Mouse (Mus musculus): ENCODE measurements around the gene Gm12258. TPM values are rescaled to one million over a fixed set of nuclear protein-coding genes. Genes with fewer than 3 reads are reported as not detected.

The Gm12258 gene
- polyA plus RNA-seq, 1 experiment from 2014 or later, result 5.4 TPM

GRCm38 (mm10) chr11:58847636-58848035, 678 bp downstream of the Gm12258 start:
- no peak overlapping the region for H3K27ac ChIP-seq
- H3K27me3 ChIP-seq (replicated peaks), result no peaks in the 10 kb centered on the region
- 0 out of 2 replicates have a peak, but pooled peaks have one; percentile 10 for ATAC-seq
- H3K4me1 ChIP-seq (replicated peaks), result peaks cover 4% of the 10 kb centered on the region
- 0 out of 2 replicates have a peak, but pooled peaks cover 12% of the 10 kb centered on the region for H3K36me3 ChIP-seq
- peak overlapping the region; percentile 81 for H3K4me2 ChIP-seq (replicated peaks)
- H3K4me3 ChIP-seq (replicated peaks), result peak overlapping the region; percentile 85
- H3K9ac ChIP-seq, result peak overlapping the region; percentile 88
- WGBS, result 41% methylated on average over 9 of the region's 9 CpGs
- H3K9me3 ChIP-seq, result no peaks in the 10 kb centered on the region

- 63% methylated on average over 2 of the region's 2 CpGs for WGBS
- Histone ChIP-seq H3K4me3 (replicated peaks) (no peak overlapping the region), H3K4me1 (replicated peaks) (peaks cover 4% of the 10 kb centered on the region), H3K27ac (no peak overlapping the region), H3K4me2 (replicated peaks) (no peak overlapping the region), H3K36me3 (0 out of 2 replicates have a peak, but pooled peaks cover 12% of the 10 kb centered on the region), H3K9me3 (no peaks in the 10 kb centered on the region), H3K9ac (no peak overlapping the region), H3K27me3 (replicated peaks) (no peaks in the 10 kb centered on the region)
- ATAC-seq, result no peak
Measured at GRCm38 (mm10) chr11:58849731-58850130, 2.8 kb downstream of the Gm12258 start.

DNA sequence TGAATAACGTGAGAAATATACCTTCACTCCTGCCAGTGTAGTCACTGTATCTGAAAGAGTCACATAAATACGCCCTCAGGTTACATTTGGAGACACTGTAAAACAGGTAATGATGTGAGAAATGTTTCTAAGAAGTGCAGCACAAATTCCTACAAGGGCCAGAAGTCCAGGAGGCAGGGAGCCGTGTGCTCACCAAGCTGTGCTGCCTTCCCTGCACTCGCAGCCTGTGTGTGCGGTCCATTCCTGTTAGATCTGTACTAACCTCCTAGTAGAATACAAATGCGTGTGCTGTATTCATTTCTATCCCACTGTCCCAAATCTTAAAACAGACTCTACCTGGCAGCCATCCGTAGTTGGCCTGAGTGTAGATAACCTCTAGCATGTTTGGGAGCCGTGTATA, 13.8 kb downstream of the Gm12258 start:
- H3K9ac ChIP-seq, result no peak overlapping the region
- H3K4me3 ChIP-seq (replicated peaks), result no peak overlapping the region
- no peaks in the 10 kb centered on the region for H3K27me3 ChIP-seq (replicated peaks)
- H3K9me3 ChIP-seq, result no peaks in the 10 kb centered on the region; the same call in 1 of the 2 replicates
- no peak overlapping the region for H3K27ac ChIP-seq
- no peak for ATAC-seq
- 96% methylated on average over 8 of the region's 8 CpGs for WGBS
- H3K36me3 ChIP-seq, result peaks cover 45% of the 10 kb centered on the region
- no peaks in the 10 kb centered on the region for H3K4me1 ChIP-seq (replicated peaks)
- no peak overlapping the region for H3K4me2 ChIP-seq (replicated peaks)

DNA sequence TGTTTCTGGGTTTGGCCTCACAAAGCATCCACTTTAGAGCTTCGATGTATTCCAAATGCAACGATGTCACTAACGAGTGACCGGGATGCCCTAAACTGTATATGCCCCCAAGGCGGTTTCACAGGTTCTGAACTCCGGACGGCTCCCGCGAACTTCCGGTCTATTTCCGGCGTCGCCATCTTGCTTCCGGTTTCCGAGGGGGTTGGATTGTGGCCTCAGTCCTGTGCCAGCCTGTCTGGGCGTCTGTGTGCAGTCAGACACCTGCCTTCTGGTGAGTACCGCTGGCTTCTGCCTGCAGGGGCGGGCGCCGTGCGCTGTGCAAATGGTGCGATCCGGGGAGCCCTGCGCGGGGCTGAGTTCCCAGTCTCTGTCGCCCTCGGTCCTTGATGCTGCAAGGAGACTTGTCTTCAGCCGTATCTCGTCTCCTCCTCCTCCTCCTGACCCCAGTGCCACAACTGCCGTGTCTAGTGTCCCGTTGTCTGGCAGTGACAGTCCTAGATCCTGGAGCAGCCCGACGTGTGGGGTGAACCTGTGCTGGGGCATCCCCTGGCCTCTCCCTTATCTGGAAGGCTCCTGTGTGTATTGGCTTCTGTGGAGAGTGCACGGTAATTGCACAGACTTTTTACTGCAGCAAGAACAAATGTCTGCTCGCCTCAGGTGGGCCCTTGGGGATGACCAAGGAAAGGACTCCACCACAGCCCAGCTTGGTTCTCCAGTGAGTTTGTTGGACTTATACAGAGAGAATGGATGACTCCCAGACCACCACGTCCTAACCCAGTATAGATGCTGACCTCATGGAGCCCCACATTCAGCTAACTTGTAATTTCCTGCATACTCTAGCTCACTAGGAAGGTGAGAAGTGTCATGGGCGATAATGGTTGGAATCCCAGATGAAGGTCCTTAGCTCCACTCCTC, 20.3 kb downstream of the Gm12258 start, which contains the start of gene 2810021J22Rik:
Gene 2810021J22Rik, plus strand, starts transcription at position 178 of the 915 bp plus-strand sequence.
- Histone ChIP-seq H3K4me2 (replicated peaks) (peak within 1 kb of the TSS; percentile 74), H3K4me3 (replicated peaks) (peak within 1 kb of the TSS; percentile 80), H3K9ac (peak within 1 kb of the TSS; percentile 74), H3K27me3 (replicated peaks) (no peaks in the 10 kb centered on the region), H3K27ac (peak within 1 kb of the TSS; percentile 90), H3K4me1 (replicated peaks) (peaks cover 11% of the 10 kb centered on the region; the same call in 1 of the 2 replicates), H3K36me3 (no peaks in the 10 kb centered on the region), H3K9me3 (no peaks in the 10 kb centered on the region)
- WGBS, result 3% methylated on average over 37 of the region's 37 CpGs
- ATAC-seq, result peak; percentile 95

GRCm38 (mm10) chr11:58867954-58868330, 21.0 kb downstream of the Gm12258 start:
- Histone ChIP-seq H3K4me1 (replicated peaks) (peaks cover 11% of the 10 kb centered on the region; the same call in 1 of the 2 replicates), H3K4me3 (replicated peaks) (peak overlapping the region; percentile 80), H3K27ac (no peak overlapping the region), H3K27me3 (replicated peaks) (no peaks in the 10 kb centered on the region), H3K36me3 (no peaks in the 10 kb centered on the region), H3K9ac (peak overlapping the region; percentile 74), H3K9me3 (no peaks in the 10 kb centered on the region), H3K4me2 (replicated peaks) (peak overlapping the region; percentile 74)
- WGBS, result 75% methylated on average over 6 of the region's 6 CpGs
- 0 out of 2 replicates have a peak, but pooled peaks have one; percentile 11 for ATAC-seq

GRCm38 (mm10) chr11:58870961-58871360, 24.0 kb downstream of the Gm12258 start:
- no peak overlapping the region for H3K4me2 ChIP-seq (replicated peaks)
- H3K27me3 ChIP-seq (replicated peaks), result no peaks in the 10 kb centered on the region
- H3K9me3 ChIP-seq, result no peaks in the 10 kb centered on the region
- ATAC-seq, result no peak
- peaks cover 11% of the 10 kb centered on the region; the same call in 1 of the 2 replicates for H3K4me1 ChIP-seq (replicated peaks)
- H3K36me3 ChIP-seq, result no peaks in the 10 kb centered on the region
- no peak overlapping the region for H3K9ac ChIP-seq
- H3K4me3 ChIP-seq (replicated peaks), result no peak overlapping the region
- H3K27ac ChIP-seq, result no peak overlapping the region
- 82% methylated on average over 4 of the region's 4 CpGs for whole genome bisulfite sequencing

DNA sequence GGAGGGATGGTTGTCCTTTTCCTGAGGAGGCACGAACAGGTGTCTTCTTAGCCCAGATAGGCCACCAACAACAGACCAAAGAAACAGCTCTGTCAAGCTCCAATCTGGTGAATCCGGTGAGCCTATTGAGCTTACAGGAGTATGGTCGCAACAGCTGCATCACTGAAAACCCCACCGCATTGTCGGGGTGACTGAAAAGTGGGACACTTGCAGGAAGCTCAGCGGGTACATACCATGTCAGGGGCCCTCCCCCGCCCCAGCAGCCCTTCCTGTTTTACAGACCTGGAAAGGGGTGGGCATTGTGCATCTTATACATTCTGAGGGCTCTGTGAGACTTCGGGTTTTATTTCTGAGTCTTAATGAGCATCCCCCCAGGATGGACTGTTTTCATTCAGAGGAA, 36.8 kb downstream of the Gm12258 start:
- no peaks in the 10 kb centered on the region for H3K9me3 ChIP-seq
- no peak overlapping the region for H3K9ac ChIP-seq
- no peak overlapping the region for H3K4me3 ChIP-seq (replicated peaks)
- ATAC-seq, result no peak
- H3K4me1 ChIP-seq (replicated peaks), result no peaks in the 10 kb centered on the region
- peaks cover 17% of the 10 kb centered on the region for H3K36me3 ChIP-seq
- H3K27me3 ChIP-seq (replicated peaks), result no peaks in the 10 kb centered on the region
- 87% methylated on average over 8 of the region's 8 CpGs for WGBS
- no peak overlapping the region for H3K27ac ChIP-seq
- H3K4me2 ChIP-seq (replicated peaks), result no peak overlapping the region

- H3K27me3 ChIP-seq (replicated peaks), result no peaks in the 10 kb centered on the region
- no peak overlapping the region for H3K9ac ChIP-seq
- H3K36me3 ChIP-seq, result peaks cover 22% of the 10 kb centered on the region
- H3K4me1 ChIP-seq (replicated peaks), result no peaks in the 10 kb centered on the region
- H3K9me3 ChIP-seq, result no peaks in the 10 kb centered on the region
- H3K4me2 ChIP-seq (replicated peaks), result no peak overlapping the region
- H3K4me3 ChIP-seq (replicated peaks), result no peak overlapping the region
- 85% methylated on average over 10 of the region's 10 CpGs for WGBS
- ATAC-seq, result no peak
- no peak overlapping the region for H3K27ac ChIP-seq
Measured at GRCm38 (mm10) chr11:58890511-58890910, 43.6 kb downstream of the Gm12258 start.

DNA sequence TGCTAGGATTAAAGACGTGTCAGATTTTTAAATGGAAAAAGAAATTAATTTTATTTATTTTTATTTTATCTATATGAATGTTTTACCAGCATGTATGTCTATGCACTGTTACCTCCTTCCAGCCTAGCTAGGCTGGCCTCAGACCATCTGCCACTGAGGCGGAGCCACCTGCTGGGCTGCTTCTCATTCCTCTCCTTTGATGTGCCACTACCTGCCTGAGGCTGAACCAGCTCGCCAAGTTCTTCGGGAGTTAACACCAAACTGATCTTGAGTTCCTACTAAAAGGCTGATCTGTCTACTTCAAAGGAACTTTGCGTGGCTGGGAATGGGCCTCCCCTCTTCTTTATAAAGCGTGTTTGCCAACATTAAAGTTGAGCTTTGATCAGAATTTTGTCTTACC, 47.5 kb downstream of the Gm12258 start:
- ATAC-seq, result no peak
- no peaks in the 10 kb centered on the region for H3K27me3 ChIP-seq (replicated peaks)
- no peak overlapping the region for H3K9ac ChIP-seq
- H3K27ac ChIP-seq, result no peak overlapping the region
- no peaks in the 10 kb centered on the region for H3K9me3 ChIP-seq
- H3K4me2 ChIP-seq (replicated peaks), result no peak overlapping the region
- WGBS, result 68% methylated on average over 6 of the region's 6 CpGs
- peaks cover 31% of the 10 kb centered on the region for H3K36me3 ChIP-seq
- no peaks in the 10 kb centered on the region for H3K4me1 ChIP-seq (replicated peaks)
- H3K4me3 ChIP-seq (replicated peaks), result no peak overlapping the region

DNA sequence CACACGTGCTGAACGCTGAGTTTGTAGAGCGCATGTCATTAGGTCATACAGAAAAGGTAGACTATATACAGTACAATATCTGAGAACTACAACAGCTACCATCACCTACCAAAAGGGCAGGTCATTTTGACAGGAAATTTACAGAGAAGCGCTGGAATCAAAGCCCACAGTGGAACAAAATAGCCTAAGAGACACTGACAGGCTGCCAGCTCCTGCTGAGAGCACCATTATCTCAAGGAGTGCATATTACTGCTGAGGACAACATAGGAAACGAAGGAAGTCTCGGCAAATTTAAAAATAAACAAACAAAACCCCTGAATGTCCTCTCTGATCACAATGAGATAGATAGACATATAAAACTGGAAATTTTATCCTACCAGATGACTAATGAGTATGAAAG, 50.5 kb downstream of the Gm12258 start:
- no peak for ATAC-seq
- no peak overlapping the region for H3K27ac ChIP-seq
- H3K4me2 ChIP-seq (replicated peaks), result no peak overlapping the region
- 0 out of 2 replicates have a peak, but pooled peaks cover 2% of the 10 kb centered on the region for H3K4me1 ChIP-seq (replicated peaks)
- H3K4me3 ChIP-seq (replicated peaks), result no peak overlapping the region
- H3K36me3 ChIP-seq, result peaks cover 26% of the 10 kb centered on the region
- H3K9me3 ChIP-seq, result no peaks in the 10 kb centered on the region
- WGBS, result 86% methylated on average over 6 of the region's 6 CpGs
- no peak overlapping the region for H3K9ac ChIP-seq
- H3K27me3 ChIP-seq (replicated peaks), result no peaks in the 10 kb centered on the region

DNA sequence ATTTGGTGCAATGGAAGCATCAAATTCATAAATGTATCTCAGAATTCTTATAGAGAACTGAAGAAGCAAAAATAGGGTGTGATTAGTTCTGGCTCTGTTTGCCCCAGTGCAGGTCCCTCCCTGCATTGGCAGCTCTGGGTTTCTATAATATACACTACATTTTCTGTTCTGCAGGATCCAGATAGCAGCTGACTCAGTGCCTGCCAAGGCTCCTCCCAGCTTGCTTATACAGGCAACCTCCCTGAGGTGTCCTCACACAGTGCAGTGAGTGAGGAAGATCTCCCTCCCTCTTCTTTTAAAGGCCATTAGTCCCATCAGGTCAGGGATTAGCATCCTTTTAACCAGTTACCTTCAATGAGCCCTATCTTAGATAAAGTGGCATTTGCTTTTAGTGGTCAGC, 54.1 kb downstream of the Gm12258 start:
- ATAC-seq, result no peak

DNA sequence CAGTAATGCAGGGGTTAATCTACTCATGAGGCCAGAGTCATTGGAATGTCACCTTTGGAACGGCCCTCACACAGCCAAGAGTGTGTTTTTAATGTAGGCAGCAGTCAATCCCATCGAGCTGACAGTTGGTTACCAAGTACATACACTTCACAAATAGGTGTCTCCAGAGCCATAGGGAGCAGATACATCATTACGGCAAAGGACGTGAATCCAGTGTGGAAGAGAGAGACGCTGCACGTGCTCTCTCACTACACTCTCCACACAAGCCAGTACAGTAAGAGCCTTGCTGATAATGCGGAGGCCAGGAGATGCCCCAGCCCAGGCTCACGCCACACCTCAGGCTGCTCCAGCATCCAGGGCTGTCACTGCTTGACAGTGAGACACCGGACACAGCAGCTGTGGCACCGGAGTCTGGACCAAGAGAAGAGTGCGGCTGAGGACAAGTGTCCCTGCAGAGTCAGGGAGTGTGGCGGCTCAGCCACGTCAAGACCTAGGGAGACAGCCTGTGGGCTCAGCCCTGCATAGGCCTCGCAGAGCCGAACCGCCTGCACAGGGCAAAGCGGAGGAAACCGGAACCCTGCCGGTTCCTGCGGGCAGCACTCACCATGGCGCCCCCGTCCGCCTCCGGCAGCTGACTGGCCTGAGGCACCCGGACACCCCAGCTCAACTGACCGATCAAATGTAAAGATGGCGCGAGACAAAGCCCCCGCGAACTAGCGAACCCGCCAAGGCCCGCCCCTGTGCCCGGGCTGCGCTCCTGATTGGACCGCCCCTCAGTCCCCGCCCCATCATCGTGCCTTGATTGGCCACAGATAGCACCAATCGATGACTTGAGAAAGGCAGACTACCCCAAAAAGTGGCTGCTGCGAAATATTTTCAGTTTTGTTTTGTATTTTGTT, 56.8 kb downstream of the Gm12258 start, which contains the start of gene Zfp39:
Gene Zfp39, minus strand, starts transcription at position 715 of the 899 bp plus-strand sequence.
- peaks cover 9% of the 10 kb centered on the region; the same call in 1 of the 2 replicates for H3K36me3 ChIP-seq
- peak within 1 kb of the TSS; percentile 86 for H3K9ac ChIP-seq
- H3K4me2 ChIP-seq (replicated peaks), result peak within 1 kb of the TSS; percentile 90
- H3K9me3 ChIP-seq, result no peaks in the 10 kb centered on the region
- WGBS, result under 1% methylated on average over 40 of the region's 40 CpGs
- H3K27ac ChIP-seq, result peak within 1 kb of the TSS; percentile 90
- peak; percentile 99 for ATAC-seq
- H3K4me3 ChIP-seq (replicated peaks), result peak within 1 kb of the TSS; percentile 79
- no peaks in the 10 kb centered on the region for H3K27me3 ChIP-seq (replicated peaks)
- H3K4me1 ChIP-seq (replicated peaks), result 0 out of 2 replicates have a peak, but pooled peaks cover 6% of the 10 kb centered on the region

More for the DNA sequence above, 54.1 kb downstream of the Gm12258 start:
- Histone ChIP-seq H3K4me2 (replicated peaks) (no peak overlapping the region), H3K9me3 (no peaks in the 10 kb centered on the region), H3K4me3 (replicated peaks) (no peak overlapping the region), H3K27ac (no peak overlapping the region), H3K9ac (no peak overlapping the region), H3K27me3 (replicated peaks) (no peaks in the 10 kb centered on the region), H3K4me1 (replicated peaks) (0 out of 2 replicates have a peak, but pooled peaks cover 6% of the 10 kb centered on the region), H3K36me3 (peaks cover 14% of the 10 kb centered on the region)
